Mouse (Mus musculus) limb, embryonic 14.5 days (tissue): ENCODE data around the gene Gm11627. TPM values are rescaled to one million over a fixed set of nuclear protein-coding genes. Genes with fewer than 3 reads are reported as not detected.

Experiments used
- ATAC-seq: fragments of 200-750 bp; cut with Nextera tagmentation; 2 replicates; pipeline ENCODE4 v1.8.0; 2017; ENCODE audit warnings: low read depth, moderate number of reproducible peaks, moderate TSS enrichment; ENCODE audit not compliant: low FRiP score
- DNase-seq: peaks from one replicate; pipeline ENCODE4 v3.0.0-alpha.2; 2015; ENCODE audit warnings: low spot score
- H3K27ac ChIP-seq: fragments of 300-500 bp; sonication (generic); replicated peaks from 2 replicates; pipeline ENCODE4 v1.5.1; 2014; ENCODE audit warnings: low read depth, mild to moderate bottlenecking, low read length, moderate library complexity, mixed read lengths
- H3K27me3 ChIP-seq: fragments of 300-500 bp; sonication (generic); 2 replicates; pipeline ENCODE4 v1.6.1; 2014; ENCODE audit warnings: low read length, mixed read lengths; ENCODE audit not compliant: control insufficient read depth, insufficient read depth
- H3K36me3 ChIP-seq: fragments of 300-500 bp; sonication (generic); 2 replicates; pipeline ENCODE4 v1.6.1; 2014; ENCODE audit warnings: mild to moderate bottlenecking, low read length, moderate library complexity, mixed read lengths; ENCODE audit not compliant: control insufficient read depth, insufficient read depth
- H3K4me1 ChIP-seq: fragments of 300-500 bp; sonication (generic); 2 replicates; pipeline ENCODE4 v1.6.1; 2014; ENCODE audit warnings: antibody characterized with exemption, low read length, mixed read lengths; ENCODE audit not compliant: control insufficient read depth, insufficient read depth
- H3K4me2 ChIP-seq: fragments of 300-500 bp; sonication (generic); replicated peaks from 2 replicates; pipeline ENCODE4 v1.6.1; 2014; ENCODE audit warnings: low read depth, mild to moderate bottlenecking, low read length, moderate library complexity; ENCODE audit not compliant: severe bottlenecking
- H3K4me3 ChIP-seq: fragments of 300-500 bp; sonication (generic); replicated peaks from 2 replicates; pipeline ENCODE4 v1.5.1; 2014; ENCODE audit warnings: low read length
- H3K9ac ChIP-seq: fragments of 300-500 bp; sonication (generic); 2 replicates; pipeline ENCODE4 v1.6.1; 2014; ENCODE audit warnings: mild to moderate bottlenecking, low read depth, low read length, moderate library complexity; ENCODE audit not compliant: severe bottlenecking
- H3K9me3 ChIP-seq: fragments of 300-500 bp; sonication (generic); 2 replicates; pipeline ENCODE4 v1.6.1; 2016; ENCODE audit warnings: low read length; ENCODE audit not compliant: control insufficient read depth
- POLR2A ChIP-seq: fragments of 200-500 bp; IDR thresholded peaks from 2 replicates; pipeline ENCODE4 v1.8.0; 2012; ENCODE audit warnings: inconsistent platforms, mild to moderate bottlenecking, moderate library complexity, borderline replicate concordance; ENCODE audit not compliant: insufficient read depth, insufficient read length; ENCODE audit errors: extremely low read depth
- WGBS: fragments of 180-500 bp; shearing (Covaris S2); extraction: QIAGEN DNeasy Blood & Tissue Kit; methylation state at CpG from one replicate; pipeline ENCODE4 v1.1.7; 2014; 5-methylcytosine and 5-hydroxymethylcytosine counted together
- polyA plus RNA-seq, 2 experiments: library from polyadenylated mRNA; depleted of rRNA in 1 of 2; stranded (reverse) in 1 of 2; unstranded in 1 of 2; fragments of >200 nt; fragmentation: Nextera tagmentation in 1 of 2; extraction: Ambion mirVana in 1 of 2; gene quantifications; 2 replicates each; pipeline versions ENCODE4 v1.2.1 to v1.2.3; 2012 to 2014

Gm11627 gene
- polyA plus RNA-seq, 2 experiments, result 7.2 to 11.4 TPM

GRCm38 (mm10) chr11:102623876-102624789, 44.9 kb upstream of the Gm11627 start:
- Histone ChIP-seq H3K36me3 (no peaks in the 10 kb centered on the region), H3K9ac (peak overlapping the region; percentile 40; the same call in 1 of the 2 replicates), H3K9me3 (0 out of 2 replicates have a peak, but pooled peaks cover 4% of the 10 kb centered on the region), H3K4me2 (peak overlapping the region; percentile 46), H3K27me3 (no peaks in the 10 kb centered on the region), H3K4me3 (peak overlapping the region; percentile 20), H3K27ac (peak overlapping the region; percentile 91), H3K4me1 (peaks cover 25% of the 10 kb centered on the region)
- DNase-seq (peak; percentile 90), ATAC-seq (peak; percentile 92)
- WGBS, result 2% methylated on average over 16 of the region's 17 CpGs
- TF ChIP-seq POLR2A, result no peak

- DNase-seq (no peak), ATAC-seq (no peak)
- no peak overlapping the region for H3K27ac ChIP-seq
- no peak overlapping the region for H3K4me2 ChIP-seq
- WGBS, result 79% methylated on average over 2 of the region's 2 CpGs
- no peaks in the 10 kb centered on the region for H3K36me3 ChIP-seq
- H3K9ac ChIP-seq, result no peak overlapping the region
- TF ChIP-seq POLR2A, result no peak
- H3K4me1 ChIP-seq, result peaks cover 12% of the 10 kb centered on the region
- no peaks in the 10 kb centered on the region for H3K27me3 ChIP-seq
- no peak overlapping the region for H3K4me3 ChIP-seq
- 0 out of 2 replicates have a peak, but pooled peaks cover 4% of the 10 kb centered on the region for H3K9me3 ChIP-seq
Measured at GRCm38 (mm10) chr11:102619449-102619848, 40.2 kb upstream of the Gm11627 start.

- DNase-seq (no peak), ATAC-seq (no peak)
- no peak for TF ChIP-seq POLR2A
- Histone ChIP-seq H3K4me1 (peaks cover 34% of the 10 kb centered on the region), H3K36me3 (peaks cover 16% of the 10 kb centered on the region), H3K27me3 (no peaks in the 10 kb centered on the region), H3K4me3 (0 out of 2 replicates have a peak overlapping the region, but pooled peaks have one; percentile 4), H3K9me3 (no peaks in the 10 kb centered on the region), H3K4me2 (peak overlapping the region; percentile 28; the same call in 1 of the 2 replicates), H3K27ac (peak overlapping the region; percentile 82), H3K9ac (peak overlapping the region; percentile 46)
- 3% methylated on average over 6 of the region's 6 CpGs for WGBS
Measured at GRCm38 (mm10) chr11:102611317-102611705, 32.0 kb upstream of the Gm11627 start.

- no peak for ATAC-seq
- peak overlapping the region; percentile 46 for H3K9ac ChIP-seq
- no peak for TF ChIP-seq POLR2A
- no peaks in the 10 kb centered on the region for H3K27me3 ChIP-seq
- H3K36me3 ChIP-seq, result peaks cover 21% of the 10 kb centered on the region
- peak overlapping the region; percentile 82 for H3K27ac ChIP-seq
- H3K4me3 ChIP-seq, result 0 out of 2 replicates have a peak overlapping the region, but pooled peaks have one; percentile 4
- DNase-seq, result no peak
- H3K4me2 ChIP-seq, result peak overlapping the region; percentile 28; the same call in 1 of the 2 replicates
- peaks cover 34% of the 10 kb centered on the region for H3K4me1 ChIP-seq
- 13% methylated on average over 9 of the region's 9 CpGs for WGBS
- no peaks in the 10 kb centered on the region for H3K9me3 ChIP-seq
Measured at GRCm38 (mm10) chr11:102610675-102611316, 31.5 kb upstream of the Gm11627 start.

GRCm38 (mm10) chr11:102610260-102610659, 31.0 kb upstream of the Gm11627 start:
- WGBS, result 13% methylated on average over 4 of the region's 4 CpGs
- Histone ChIP-seq H3K36me3 (peaks cover 26% of the 10 kb centered on the region), H3K9me3 (no peaks in the 10 kb centered on the region), H3K27ac (peak overlapping the region; percentile 82), H3K4me1 (peaks cover 34% of the 10 kb centered on the region), H3K27me3 (no peaks in the 10 kb centered on the region), H3K9ac (peak overlapping the region; percentile 46), H3K4me3 (peak overlapping the region; percentile 97; the same call in 1 of the 2 replicates), H3K4me2 (peak overlapping the region; percentile 80; the same call in 1 of the 2 replicates)
- DNase-seq, result no peak
- TF ChIP-seq POLR2A, result no peak
- ATAC-seq, result 0 out of 2 replicates have a peak, but pooled peaks have one; percentile 9
